Mouse (Mus musculus) frontal cortex, postnatal 25 days (tissue): Measurements from ENCODE around the gene Grxcr1.
A peak's percentile ranks its signal among the peaks of the same experiment; 100 is the strongest.

Source experiments
- DNase-seq, 2 experiments: peaks; one replicate each; pipeline ENCODE4 v3.0.0; 2022; ENCODE audit warnings: low spot score in 2 of 2

The Grxcr1 gene

GRCm38 (mm10) chr5:68031744-68032143 is at the start of gene Grxcr1:
Gene Grxcr1, plus strand, starts transcription at chr5:68031835.
- no peak for DNase-seq

- no peak for DNase-seq
Observed at GRCm38 (mm10) chr5:67981946-67982526, 49.6 kb upstream of the Grxcr1 start.

GRCm38 (mm10) chr5:67990426-67990825 is 41.2 kb upstream of the Grxcr1 start:
- no peak for DNase-seq

- no peak for DNase-seq
Observed at GRCm38 (mm10) chr5:68002611-68003010, 29.0 kb upstream of the Grxcr1 start.

- DNase-seq, result no peak
Observed at GRCm38 (mm10) chr5:68003904-68004303, 27.7 kb upstream of the Grxcr1 start.

- no peak for DNase-seq
Observed at GRCm38 (mm10) chr5:68004419-68004818, 27.2 kb upstream of the Grxcr1 start.

GRCm38 (mm10) chr5:68007074-68007473 is 24.6 kb upstream of the Grxcr1 start:
- DNase-seq, result no peak

GRCm38 (mm10) chr5:68011569-68011968 is 20.1 kb upstream of the Grxcr1 start:
- no peak for DNase-seq

- peak; percentile 76 to 94 for DNase-seq
Observed at GRCm38 (mm10) chr5:68012618-68013017, 19.0 kb upstream of the Grxcr1 start.

- DNase-seq, result no peak
Observed at GRCm38 (mm10) chr5:68020870-68021269, 10.8 kb upstream of the Grxcr1 start.

GRCm38 (mm10) chr5:68026658-68027422 is 4.8 kb upstream of the Grxcr1 start:
- DNase-seq, result no peak

GRCm38 (mm10) chr5:68027474-68027873 is 4.2 kb upstream of the Grxcr1 start:
- DNase-seq, result no peak

- no peak for DNase-seq
Observed at GRCm38 (mm10) chr5:68033345-68033744, 1.7 kb downstream of the Grxcr1 start.

- DNase-seq, result no peak
Observed at GRCm38 (mm10) chr5:68039077-68039476, 7.4 kb downstream of the Grxcr1 start.

GRCm38 (mm10) chr5:68043339-68043738 is 11.7 kb downstream of the Grxcr1 start:
- DNase-seq, result no peak

- no peak for DNase-seq
Observed at GRCm38 (mm10) chr5:68048783-68049182, 17.1 kb downstream of the Grxcr1 start.

- DNase-seq, result no peak
Observed at GRCm38 (mm10) chr5:68049536-68049935, 17.9 kb downstream of the Grxcr1 start.

- no peak for DNase-seq
Observed at GRCm38 (mm10) chr5:68051101-68051500, 19.5 kb downstream of the Grxcr1 start.

- DNase-seq, result no peak
Observed at GRCm38 (mm10) chr5:68057574-68057973, 25.9 kb downstream of the Grxcr1 start.

GRCm38 (mm10) chr5:68068694-68069093 is 37.1 kb downstream of the Grxcr1 start:
- DNase-seq, result no peak

GRCm38 (mm10) chr5:68070308-68070707 is 38.7 kb downstream of the Grxcr1 start:
- no peak for DNase-seq

GRCm38 (mm10) chr5:68071857-68072256 is 40.2 kb downstream of the Grxcr1 start:
- no peak for DNase-seq

GRCm38 (mm10) chr5:68086535-68087098 is 55.0 kb downstream of the Grxcr1 start:
- no peak for DNase-seq
